ENCODE assay signal across 19 mouse cellular contexts in the genomic region with DNA sequence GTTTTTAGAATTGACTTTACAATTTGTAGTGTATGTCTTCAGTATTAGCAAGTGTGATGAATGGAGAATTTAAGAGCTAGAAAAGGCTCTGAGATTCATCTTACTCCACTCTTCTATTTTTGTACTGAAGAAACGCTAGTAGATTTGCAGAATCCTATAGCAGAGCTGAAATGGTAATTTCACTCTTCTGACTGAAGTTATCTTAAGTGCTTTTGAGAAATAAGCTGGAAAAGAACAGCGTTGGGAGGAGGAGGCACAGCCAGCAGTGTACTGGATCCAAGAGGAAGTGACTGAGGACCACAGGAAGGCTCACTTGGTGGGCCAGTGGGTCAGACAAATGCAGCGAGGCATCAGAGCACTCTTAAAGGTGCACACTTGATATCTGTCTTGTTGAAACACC.
"Had no signal": no experiment of that assay in that cellular context is flagged by ENCODE, and none has a peak within 500 bp of the region (broad histone marks: within the 10 kb centered on the region; RNA-seq: fewer than 3 reads in every experiment).

No protein-coding gene starts in this region.

- H3K4me1 ChIP-seq: midbrain, embryonic 12.5 days; neural tube, embryonic 13.5 days had no signal

- H3K9ac ChIP-seq: liver, embryonic 14.5 days; lung, embryonic 14.5 days; midbrain, embryonic 12.5 days; neural tube, embryonic 13.5 days; neural tube, embryonic 15.5 days had no signal

- H3K27ac ChIP-seq: liver, embryonic 14.5 days; midbrain, embryonic 10.5 days; midbrain, embryonic 12.5 days; neural tube, embryonic 13.5 days; neural tube, embryonic 15.5 days had no signal

- DNase-seq: lung, adult 18-20 months; lung, postnatal 14 days; lung, postnatal 4 days; midbrain, embryonic 14.5 days; retina, postnatal 1 day; right cerebral cortex, adult 18-20 months; right cerebral cortex, postnatal 25 days; right cerebral cortex, postnatal 4 days; spleen, adult 18-20 months; thymus, adult 18-20 months; thymus, postnatal 14 days; thymus, postnatal 36 days had no signal

- H3K9me3 ChIP-seq: midbrain, embryonic 10.5 days; midbrain, embryonic 12.5 days; neural tube, embryonic 13.5 days; neural tube, embryonic 15.5 days had no signal

- H3K36me3 ChIP-seq: midbrain, embryonic 10.5 days; midbrain, embryonic 12.5 days; neural tube, embryonic 13.5 days; neural tube, embryonic 15.5 days had no signal

- H3K4me3 ChIP-seq: midbrain, embryonic 10.5 days; midbrain, embryonic 12.5 days; myocyte; neural tube, embryonic 13.5 days; neural tube, embryonic 15.5 days had no signal

- H3K27me3 ChIP-seq: midbrain, embryonic 12.5 days; neural tube, embryonic 13.5 days; neural tube, embryonic 15.5 days had no signal

- H3K4me2 ChIP-seq: lung, embryonic 14.5 days; midbrain, embryonic 12.5 days; neural tube, embryonic 13.5 days; neural tube, embryonic 15.5 days had no signal
